Mouse (Mus musculus): ENCODE results near the gene Gm45062. TPM values are rescaled to one million over a fixed set of nuclear protein-coding genes. Genes with fewer than 3 reads are reported as not detected.

Gm45062 gene
- polyA plus RNA-seq, 1 experiment from 2014 or later, result 10.9 TPM

DNA sequence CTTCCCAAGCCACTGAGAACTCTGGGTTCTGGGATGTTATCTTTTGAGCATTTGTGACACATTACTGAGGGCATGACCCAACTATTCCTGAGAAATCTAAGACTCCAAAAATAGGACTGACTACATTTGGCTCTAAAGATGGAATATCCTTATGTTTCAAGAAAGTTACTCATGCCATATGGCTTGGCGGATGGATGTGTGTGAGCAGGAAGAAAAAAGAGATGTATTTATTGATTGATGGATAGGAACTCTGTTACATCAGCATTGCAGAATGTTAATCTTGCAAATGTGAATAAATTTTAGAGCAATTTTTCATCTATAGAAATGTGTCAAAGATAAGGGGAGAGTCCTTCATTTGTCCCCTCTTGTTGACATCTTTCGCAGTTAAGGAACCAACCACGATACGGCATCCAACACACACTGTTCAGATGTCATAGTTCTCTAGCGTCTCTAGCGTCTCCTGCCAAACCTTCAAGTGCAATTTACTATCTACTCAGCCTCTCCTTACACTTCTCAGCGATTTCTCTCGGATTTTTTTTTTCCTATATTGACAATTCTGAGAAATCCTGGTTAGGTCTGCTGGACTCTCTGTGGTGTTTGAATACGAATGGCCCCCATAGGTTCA is 171.5 kb downstream of the Gm45062 start:
- WGBS, result 92% methylated on average over 9 of the region's 9 CpGs
- no peaks in the 10 kb centered on the region for H3K36me3 ChIP-seq (replicated peaks)
- H3K4me1 ChIP-seq, result no peaks in the 10 kb centered on the region
- no peak overlapping the region for H3K9ac ChIP-seq
- no peak for ATAC-seq (replicated peaks)
- H3K27me3 ChIP-seq (replicated peaks), result no peaks in the 10 kb centered on the region
- no peak overlapping the region for H3K4me2 ChIP-seq
- no peak overlapping the region for H3K4me3 ChIP-seq
- H3K9me3 ChIP-seq, result no peaks in the 10 kb centered on the region
- no peak overlapping the region for H3K27ac ChIP-seq

DNA sequence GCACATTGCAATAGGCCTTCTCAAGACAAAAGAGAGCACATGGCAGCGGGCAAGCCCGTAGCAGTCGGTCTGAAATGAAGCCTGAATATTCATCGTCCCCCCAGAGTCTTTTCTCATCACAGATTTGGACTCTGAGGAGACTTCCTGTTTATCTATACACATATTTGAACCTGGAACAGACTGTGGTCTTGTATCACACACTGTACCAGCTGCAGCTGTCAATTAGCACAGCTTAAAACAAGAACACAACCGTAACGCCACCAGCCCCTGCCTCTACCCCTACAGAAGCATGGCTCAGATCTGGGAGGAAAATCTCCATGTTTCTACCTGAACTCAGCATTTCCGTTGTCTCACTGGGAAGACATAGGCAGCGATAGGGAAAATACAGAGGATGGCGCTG is 173.9 kb downstream of the Gm45062 start:
- no peak overlapping the region for H3K4me3 ChIP-seq
- H3K9me3 ChIP-seq, result no peaks in the 10 kb centered on the region
- H3K4me1 ChIP-seq, result no peaks in the 10 kb centered on the region
- ATAC-seq (replicated peaks), result no peak
- no peak overlapping the region for H3K9ac ChIP-seq
- no peak overlapping the region for H3K4me2 ChIP-seq
- 67% methylated on average over 9 of the region's 9 CpGs for WGBS
- no peaks in the 10 kb centered on the region for H3K27me3 ChIP-seq (replicated peaks)
- no peak overlapping the region for H3K27ac ChIP-seq
- no peaks in the 10 kb centered on the region for H3K36me3 ChIP-seq (replicated peaks)

DNA sequence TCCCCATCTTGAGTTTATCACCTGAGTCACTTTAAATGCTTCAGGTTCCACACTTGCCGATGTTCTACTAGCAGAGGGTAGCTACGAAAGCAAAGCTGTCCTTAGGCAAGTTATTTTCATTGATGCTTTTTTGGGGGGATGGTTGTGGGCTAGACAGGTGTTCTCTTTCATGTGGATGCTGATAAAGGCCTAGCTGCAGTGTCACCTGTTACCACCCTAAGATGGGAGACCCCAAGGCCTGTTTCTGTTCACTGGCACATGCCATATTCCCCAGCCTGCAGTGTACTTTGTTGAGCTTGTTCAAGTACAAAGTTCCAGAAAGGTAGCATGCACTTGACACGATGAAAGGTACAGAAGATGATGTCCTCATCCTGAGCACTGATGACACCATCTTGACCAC is 178.7 kb downstream of the Gm45062 start:
- Histone ChIP-seq H3K9me3 (no peaks in the 10 kb centered on the region), H3K9ac (no peak overlapping the region), H3K36me3 (replicated peaks) (no peaks in the 10 kb centered on the region), H3K4me2 (no peak overlapping the region), H3K27me3 (replicated peaks) (no peaks in the 10 kb centered on the region), H3K4me3 (no peak overlapping the region), H3K27ac (no peak overlapping the region), H3K4me1 (no peaks in the 10 kb centered on the region)
- ATAC-seq (replicated peaks), result no peak
- 95% methylated on average over 3 of the region's 3 CpGs for WGBS

DNA sequence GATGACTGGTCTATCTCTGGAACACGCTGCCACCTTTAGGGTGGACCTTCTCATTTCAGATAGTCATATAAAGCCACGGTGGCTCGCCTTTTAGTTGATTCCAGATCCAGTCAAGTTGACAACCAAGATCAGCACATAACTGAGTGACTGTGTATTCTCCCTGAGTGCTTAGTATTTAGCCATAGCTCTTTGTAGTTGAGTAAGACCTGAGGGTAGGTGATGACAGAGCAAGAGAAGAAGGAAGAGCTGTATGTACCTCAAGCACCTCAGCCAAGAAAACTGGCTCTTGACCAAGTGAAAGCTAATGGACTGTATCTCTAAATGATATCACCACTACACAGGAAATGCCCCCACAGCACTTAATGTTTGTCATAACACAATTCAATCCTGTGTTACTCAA is 182.6 kb downstream of the Gm45062 start:
- no peak for ATAC-seq (replicated peaks)
- Histone ChIP-seq H3K4me3 (no peak overlapping the region), H3K27me3 (replicated peaks) (no peaks in the 10 kb centered on the region), H3K9ac (no peak overlapping the region), H3K4me2 (no peak overlapping the region), H3K27ac (no peak overlapping the region), H3K36me3 (replicated peaks) (no peaks in the 10 kb centered on the region), H3K9me3 (no peaks in the 10 kb centered on the region), H3K4me1 (no peaks in the 10 kb centered on the region)
- WGBS, result 87% methylated on average over 3 of the region's 3 CpGs

DNA sequence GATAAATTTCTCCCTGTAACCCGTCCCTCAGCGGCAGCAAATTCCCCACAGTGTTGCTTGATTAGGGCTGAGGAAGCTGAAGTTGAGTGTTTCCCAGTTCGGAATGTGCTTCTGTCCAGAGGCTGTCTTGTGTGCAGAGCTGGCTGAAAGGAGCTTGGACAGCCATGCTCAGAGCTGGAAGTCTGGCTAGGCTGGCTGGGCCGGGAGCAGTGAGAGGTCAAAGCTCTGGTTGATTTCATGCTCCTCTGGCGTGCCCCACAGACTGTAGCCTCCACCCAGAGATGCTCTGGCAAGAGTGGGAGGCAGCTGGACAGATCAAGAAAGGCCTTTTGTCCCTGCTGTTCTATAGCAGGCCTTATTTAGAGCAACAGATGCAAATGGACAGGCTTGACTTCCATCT is 187.5 kb downstream of the Gm45062 start:
- WGBS, result 44% methylated on average over 5 of the region's 5 CpGs
- Histone ChIP-seq H3K4me1 (no peaks in the 10 kb centered on the region), H3K9me3 (no peaks in the 10 kb centered on the region), H3K4me3 (no peak overlapping the region), H3K9ac (no peak overlapping the region), H3K36me3 (replicated peaks) (no peaks in the 10 kb centered on the region), H3K27me3 (replicated peaks) (no peaks in the 10 kb centered on the region), H3K27ac (no peak overlapping the region), H3K4me2 (no peak overlapping the region)
- 0 out of 2 replicates have a peak, but pooled peaks have one; percentile 42 for ATAC-seq (replicated peaks)

DNA sequence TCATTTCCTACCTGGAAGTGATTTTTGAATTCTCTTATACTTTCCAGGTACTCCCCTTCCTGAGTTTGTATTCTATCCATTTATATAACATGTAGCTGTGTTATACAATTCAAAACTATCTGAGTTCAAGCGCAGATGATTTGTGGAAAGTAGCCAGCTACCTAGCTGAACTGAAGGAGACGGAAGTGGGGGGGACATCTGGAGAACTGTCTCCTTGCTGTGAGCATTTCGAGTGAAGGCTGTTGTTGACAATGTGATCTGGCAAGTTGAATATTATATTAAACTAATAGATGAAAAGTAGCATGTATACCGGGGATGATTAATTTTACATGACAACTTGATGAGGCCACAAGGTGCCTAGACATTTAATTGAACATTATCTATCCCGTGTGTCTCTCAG is 196.3 kb downstream of the Gm45062 start:
- no peaks in the 10 kb centered on the region for H3K9me3 ChIP-seq
- no peaks in the 10 kb centered on the region for H3K36me3 ChIP-seq (replicated peaks)
- H3K4me2 ChIP-seq, result no peak overlapping the region
- no peaks in the 10 kb centered on the region for H3K4me1 ChIP-seq
- no peak overlapping the region for H3K27ac ChIP-seq
- no peak for ATAC-seq (replicated peaks)
- H3K27me3 ChIP-seq (replicated peaks), result no peaks in the 10 kb centered on the region
- 86% methylated on average over 5 of the region's 5 CpGs for WGBS
- H3K4me3 ChIP-seq, result no peak overlapping the region
- H3K9ac ChIP-seq, result no peak overlapping the region

DNA sequence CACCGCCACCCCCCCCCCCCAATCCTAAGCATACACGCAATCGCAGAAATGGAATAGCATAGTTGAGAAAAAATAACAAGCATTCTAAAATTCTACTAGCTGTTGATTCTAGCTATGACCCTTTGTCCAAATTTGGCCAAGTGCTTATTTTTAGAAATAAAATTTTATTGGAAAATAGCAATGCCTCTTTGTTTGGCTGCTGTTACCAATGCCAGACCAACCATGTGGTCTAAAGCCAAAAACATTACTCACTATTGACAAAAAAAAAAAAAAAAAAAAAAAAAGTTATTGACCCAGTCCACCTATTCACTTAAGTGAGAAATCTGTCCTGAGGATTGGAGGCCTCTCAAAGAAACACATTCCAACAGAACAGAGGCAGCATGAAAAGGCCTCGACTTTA is 199.3 kb downstream of the Gm45062 start:
- Histone ChIP-seq H3K27me3 (replicated peaks) (no peaks in the 10 kb centered on the region), H3K4me3 (no peak overlapping the region), H3K9ac (no peak overlapping the region), H3K36me3 (replicated peaks) (no peaks in the 10 kb centered on the region), H3K9me3 (no peaks in the 10 kb centered on the region), H3K27ac (no peak overlapping the region), H3K4me1 (no peaks in the 10 kb centered on the region), H3K4me2 (no peak overlapping the region)
- ATAC-seq (replicated peaks), result no peak
- 85% methylated on average over 4 of the region's 4 CpGs for WGBS

DNA sequence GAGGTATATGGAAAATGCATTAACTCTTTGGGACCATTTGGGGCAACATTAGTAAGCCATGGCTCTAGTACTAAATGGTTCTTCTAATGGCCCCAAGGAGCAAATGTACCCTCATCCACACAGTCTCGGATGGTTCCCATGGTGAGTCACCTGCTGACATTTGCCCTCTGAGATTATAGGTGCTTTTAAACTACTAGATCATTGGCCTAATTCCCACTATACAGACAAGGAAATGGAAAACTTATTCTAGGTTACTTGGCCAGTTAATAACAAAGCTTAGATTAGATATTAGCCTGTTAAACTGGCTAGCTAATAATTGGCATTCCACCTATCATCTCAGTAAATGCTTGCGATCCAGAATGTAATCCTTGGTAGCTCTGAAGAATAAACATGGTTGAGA is 203.2 kb downstream of the Gm45062 start:
- no peaks in the 10 kb centered on the region for H3K4me1 ChIP-seq
- WGBS, result 98% methylated on average over 2 of the region's 2 CpGs
- no peaks in the 10 kb centered on the region for H3K9me3 ChIP-seq
- no peaks in the 10 kb centered on the region for H3K27me3 ChIP-seq (replicated peaks)
- no peak overlapping the region for H3K27ac ChIP-seq
- no peaks in the 10 kb centered on the region for H3K36me3 ChIP-seq (replicated peaks)
- H3K9ac ChIP-seq, result no peak overlapping the region
- no peak for ATAC-seq (replicated peaks)
- H3K4me3 ChIP-seq, result no peak overlapping the region
- no peak overlapping the region for H3K4me2 ChIP-seq

DNA sequence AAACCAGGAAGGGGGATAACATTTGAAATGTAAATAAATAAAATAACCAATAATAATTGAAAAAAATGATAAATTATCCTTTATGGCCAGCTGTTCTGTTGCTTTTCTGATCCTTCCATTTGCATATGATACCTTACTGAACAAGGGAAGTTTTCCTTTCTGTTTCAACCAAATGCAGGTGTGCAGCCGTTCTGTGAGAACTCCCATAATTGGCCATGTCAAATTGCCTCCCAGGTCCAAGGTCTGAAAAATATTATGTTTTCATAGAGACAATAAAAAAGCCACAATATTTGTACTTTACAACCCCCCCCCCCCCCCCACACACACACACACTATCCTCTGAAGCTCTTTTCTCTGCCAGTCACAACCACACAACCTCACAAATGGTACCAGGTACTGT is 206.1 kb downstream of the Gm45062 start:
- no peak for ATAC-seq (replicated peaks)
- Histone ChIP-seq H3K9me3 (no peaks in the 10 kb centered on the region), H3K9ac (no peak overlapping the region), H3K4me1 (0 out of 2 replicates have a peak, but pooled peaks cover 6% of the 10 kb centered on the region), H3K27ac (no peak overlapping the region), H3K36me3 (replicated peaks) (no peaks in the 10 kb centered on the region), H3K4me2 (no peak overlapping the region), H3K27me3 (replicated peaks) (no peaks in the 10 kb centered on the region), H3K4me3 (no peak overlapping the region)
- 93% methylated on average over 1 of the region's 1 CpGs for WGBS

DNA sequence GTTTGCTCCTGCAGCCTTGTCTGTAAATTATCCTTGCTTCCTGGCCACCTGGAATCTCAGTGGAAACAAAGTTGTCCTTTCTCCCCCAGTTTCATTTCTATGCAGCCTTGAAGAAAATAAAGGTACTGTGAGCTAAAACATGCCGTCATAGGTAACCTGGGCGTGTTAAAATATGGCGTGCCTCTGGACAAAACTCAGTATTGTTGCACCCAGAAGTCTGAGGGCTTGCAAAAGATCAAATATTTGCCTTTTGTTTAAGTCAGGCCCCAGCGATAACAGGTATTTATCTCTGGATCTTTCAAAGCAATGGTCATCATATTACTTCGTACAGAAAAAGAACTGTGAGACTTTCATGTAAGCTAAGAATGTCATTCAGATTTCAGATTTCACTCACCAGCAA is 206.7 kb downstream of the Gm45062 start:
- 90% methylated on average over 5 of the region's 5 CpGs for WGBS
- H3K27ac ChIP-seq, result no peak overlapping the region
- no peaks in the 10 kb centered on the region for H3K9me3 ChIP-seq
- H3K4me2 ChIP-seq, result no peak overlapping the region
- no peaks in the 10 kb centered on the region for H3K36me3 ChIP-seq (replicated peaks)
- no peak for ATAC-seq (replicated peaks)
- H3K27me3 ChIP-seq (replicated peaks), result no peaks in the 10 kb centered on the region
- no peak overlapping the region for H3K4me3 ChIP-seq
- H3K4me1 ChIP-seq, result 0 out of 2 replicates have a peak, but pooled peaks cover 6% of the 10 kb centered on the region
- no peak overlapping the region for H3K9ac ChIP-seq

DNA sequence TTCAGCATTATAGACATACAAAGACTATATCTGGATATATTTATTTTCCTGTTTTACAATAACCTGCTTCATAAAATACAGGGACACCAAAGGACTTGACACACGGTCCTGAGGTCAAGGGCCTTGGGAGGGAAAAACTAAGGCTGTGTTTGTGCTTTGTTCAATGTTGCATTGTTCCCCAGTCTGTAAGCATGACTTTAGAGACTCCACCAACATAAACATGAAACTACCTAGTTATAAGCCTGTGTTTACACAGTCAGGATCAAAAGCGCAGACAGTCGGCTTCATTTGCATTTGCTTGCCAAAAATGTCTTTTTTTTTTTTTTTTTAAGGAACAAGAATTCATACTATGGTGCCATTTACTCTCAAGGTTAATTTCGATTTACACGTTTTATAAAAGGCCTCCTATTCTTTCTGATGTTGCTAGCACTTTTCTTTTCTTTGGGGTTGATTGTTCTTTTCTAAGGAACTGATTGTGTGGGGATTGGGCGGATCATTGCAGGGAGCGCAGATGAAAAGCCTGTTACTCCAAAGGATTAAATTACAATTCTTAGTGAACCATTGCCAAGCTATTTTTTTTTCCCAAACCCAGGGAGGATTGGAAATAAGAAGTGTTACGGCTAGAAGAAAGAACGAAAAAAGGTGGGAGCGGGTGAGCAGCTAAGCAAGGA is 208.6 kb downstream of the Gm45062 start:
- Histone ChIP-seq H3K27me3 (replicated peaks) (no peaks in the 10 kb centered on the region), H3K9ac (no peak overlapping the region), H3K27ac (0 out of 2 replicates have a peak overlapping the region, but pooled peaks have one; percentile 8), H3K4me1 (0 out of 2 replicates have a peak, but pooled peaks cover 6% of the 10 kb centered on the region), H3K9me3 (no peaks in the 10 kb centered on the region), H3K4me3 (no peak overlapping the region), H3K4me2 (no peak overlapping the region), H3K36me3 (replicated peaks) (no peaks in the 10 kb centered on the region)
- ATAC-seq (replicated peaks), result peak; percentile 66
- WGBS, result 7% methylated on average over 10 of the region's 10 CpGs

DNA sequence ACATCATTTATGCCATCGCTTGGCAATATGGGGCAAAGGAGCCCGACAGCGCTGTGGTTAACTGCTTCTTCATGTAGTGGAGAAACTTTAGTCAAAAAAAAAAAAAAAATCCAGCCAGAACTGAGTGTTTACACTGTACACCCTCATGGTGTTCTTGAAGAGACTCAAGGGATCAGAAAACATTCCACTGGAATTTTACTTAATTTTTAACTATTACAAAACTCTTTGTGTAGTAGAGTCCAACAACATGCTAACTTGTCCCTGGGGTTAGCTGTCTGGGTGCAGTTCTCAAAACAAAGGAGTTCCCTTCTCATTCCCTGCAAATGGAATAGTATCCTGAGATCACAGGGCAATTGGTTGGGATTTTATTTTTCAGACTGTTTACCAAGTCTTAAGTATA is 210.7 kb downstream of the Gm45062 start:
- no peak overlapping the region for H3K4me2 ChIP-seq
- H3K9ac ChIP-seq, result no peak overlapping the region
- 0 out of 2 replicates have a peak, but pooled peaks cover 6% of the 10 kb centered on the region for H3K4me1 ChIP-seq
- H3K27ac ChIP-seq, result no peak overlapping the region
- no peak for ATAC-seq (replicated peaks)
- no peaks in the 10 kb centered on the region for H3K27me3 ChIP-seq (replicated peaks)
- H3K36me3 ChIP-seq (replicated peaks), result no peaks in the 10 kb centered on the region
- no peaks in the 10 kb centered on the region for H3K9me3 ChIP-seq
- H3K4me3 ChIP-seq, result no peak overlapping the region
- whole genome bisulfite sequencing, result 93% methylated on average over 3 of the region's 3 CpGs

DNA sequence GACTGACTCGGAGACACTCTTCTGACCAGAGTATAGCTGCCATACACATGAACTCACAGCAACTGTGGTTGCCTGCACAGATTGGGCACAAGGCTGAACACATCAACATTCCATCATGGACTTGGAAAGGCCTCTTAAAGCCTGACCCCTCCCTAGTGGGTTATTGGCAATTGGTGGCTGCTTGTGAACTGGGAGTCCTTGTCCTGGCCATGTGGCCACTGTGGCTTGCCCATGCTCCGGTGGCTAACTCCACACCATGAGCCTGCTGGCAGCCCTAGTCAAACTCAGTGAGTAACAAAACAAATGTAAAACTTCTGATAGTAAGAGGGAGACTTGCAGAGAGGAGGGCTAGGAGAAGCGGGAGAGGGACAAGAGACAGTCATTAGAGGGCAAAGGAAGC is 212.9 kb downstream of the Gm45062 start:
- ATAC-seq (replicated peaks), result no peak

More for the DNA sequence above, 212.9 kb downstream of the Gm45062 start:
- H3K27me3 ChIP-seq (replicated peaks), result no peaks in the 10 kb centered on the region
- H3K4me3 ChIP-seq, result no peak overlapping the region
- H3K9me3 ChIP-seq, result no peaks in the 10 kb centered on the region
- H3K9ac ChIP-seq, result no peak overlapping the region
- 91% methylated on average over 3 of the region's 3 CpGs for WGBS
- H3K4me2 ChIP-seq, result no peak overlapping the region
- 0 out of 2 replicates have a peak, but pooled peaks cover 6% of the 10 kb centered on the region for H3K4me1 ChIP-seq
- H3K36me3 ChIP-seq (replicated peaks), result no peaks in the 10 kb centered on the region
- no peak overlapping the region for H3K27ac ChIP-seq

All from midbrain, embryonic 15.5 days (tissue).